Mouse (Mus musculus) liver, embryonic 14.5 days (tissue): Measurements from ENCODE around the gene 9130023H24Rik. TPM values are rescaled to one million over a fixed set of nuclear protein-coding genes. Genes with fewer than 3 reads are reported as not detected.
A peak's percentile ranks its signal among the peaks of the same experiment; 100 is the strongest.

ENCODE experiments used
- ATAC-seq: fragments of 200-750 bp; cut with Nextera tagmentation; 2 replicates; pipeline ENCODE4 v1.8.0; 2017; ENCODE audit warnings: moderate number of reproducible peaks, mild to moderate bottlenecking, moderate library complexity; ENCODE audit not compliant: insufficient read depth
- DNase-seq, 3 experiments: peaks; one replicate each; pipeline ENCODE4 v3.0.0-alpha.2; 2012 to 2013; ENCODE audit warnings: low read depth in 3 of 3, low spot score in 3 of 3
- H3K27ac ChIP-seq: fragments of 300-500 bp; sonication (generic); 2 replicates; pipeline ENCODE4 v1.5.1; 2014; ENCODE audit warnings: moderate library complexity, mild to moderate bottlenecking, control low read depth, inconsistent platforms
- H3K27me3 ChIP-seq: fragments of 300-500 bp; sonication (generic); 2 replicates; pipeline ENCODE4 v1.6.1; 2014; ENCODE audit warnings: mild to moderate bottlenecking, low read length, moderate library complexity; ENCODE audit not compliant: control insufficient read depth, insufficient read depth
- H3K36me3 ChIP-seq: fragments of 300-500 bp; sonication (generic); replicated peaks from 2 replicates; pipeline ENCODE4 v1.6.1; 2014; ENCODE audit warnings: low read depth; ENCODE audit not compliant: control insufficient read depth, insufficient read depth
- H3K4me1 ChIP-seq, 2 experiments: fragments of 200-500 bp in 1 of 2; fragments of 300-500 bp in 1 of 2; sonication (generic) in 1 of 2; replicated peaks; 2 replicates each; pipeline ENCODE4 v1.6.1; 2012 to 2014; ENCODE audit warnings: antibody characterized with exemption in 1 of 2, inconsistent platforms in 1 of 2, low read length in 1 of 2; ENCODE audit not compliant: control insufficient read depth in 2 of 2, insufficient read depth in 2 of 2
- H3K4me2 ChIP-seq: fragments of 300-500 bp; sonication (generic); 2 replicates; pipeline ENCODE4 v1.6.1; 2014; ENCODE audit warnings: low read depth, mild to moderate bottlenecking, control low read depth, moderate library complexity
- H3K4me3 ChIP-seq, 2 experiments: fragments of 200-500 bp in 1 of 2; fragments of 300-500 bp in 1 of 2; sonication (generic) in 1 of 2; 2 replicates each; pipeline ENCODE4 v1.5.1; 2012 to 2014; ENCODE audit warnings: low read depth in 2 of 2, low read length in 2 of 2, mild to moderate bottlenecking in 2 of 2, control low read depth in 1 of 2, inconsistent platforms in 1 of 2, moderate library complexity in 1 of 2; ENCODE audit not compliant: insufficient read depth in 1 of 2
- H3K9ac ChIP-seq: fragments of 300-500 bp; sonication (generic); replicated peaks from 2 replicates; pipeline ENCODE4 v1.6.1; 2014; ENCODE audit warnings: mild to moderate bottlenecking, control low read depth, moderate library complexity
- H3K9me3 ChIP-seq: fragments of 300-500 bp; sonication (generic); 2 replicates; pipeline ENCODE4 v1.6.1; 2016; ENCODE audit warnings: low read length, mixed read lengths; ENCODE audit not compliant: control insufficient read depth
- CTCF ChIP-seq: IDR thresholded peaks from 2 replicates; pipeline ENCODE4 v1.5.1; 2016; ENCODE audit warnings: antibody characterized with exemption, low read depth, control low read depth
- EP300 ChIP-seq: IDR thresholded peaks from 2 replicates; pipeline ENCODE4 v1.6.1; 2016; ENCODE audit warnings: antibody characterized with exemption, low read depth
- WGBS: fragments of 180-500 bp; shearing (Covaris S2); extraction: QIAGEN DNeasy Blood & Tissue Kit; methylation state at CpG from one replicate; pipeline ENCODE4 v1.1.7; 2014; ENCODE audit not compliant: insufficient replicate concordance; 5-methylcytosine and 5-hydroxymethylcytosine counted together
- polyA plus RNA-seq, 2 experiments: library from polyadenylated mRNA; depleted of rRNA in 1 of 2; stranded (reverse) in 1 of 2; unstranded in 1 of 2; fragments of >200 nt; fragmentation: Nextera tagmentation in 1 of 2; extraction: Ambion mirVana in 1 of 2; gene quantifications; 2 replicates each; pipeline versions ENCODE4 v1.2.1 to v1.2.3; 2012 to 2014

Gene 9130023H24Rik
- polyA plus RNA-seq, 2 experiments = 1.1 to 1.6 TPM

GRCm38 (mm10) chr7:128279750-128280149, 41.9 kb upstream of the 9130023H24Rik start:
- H3K36me3 ChIP-seq = peaks cover 69% of the 10 kb centered on the region
- H3K4me1 ChIP-seq = peaks cover 0 to 5% of the 10 kb centered on the region in 2 experiments; a peak in 2 of 4 replicates
- H3K9me3 ChIP-seq = no peaks in the 10 kb centered on the region
- H3K9ac ChIP-seq = no peak overlapping the region
- no peak for ATAC-seq
- no peak overlapping the region; the same call in 1 of the 2 replicates for H3K27ac ChIP-seq
- WGBS = 89% methylated on average over 4 of the region's 4 CpGs
- TF ChIP-seq CTCF (no peak), EP300 (no peak)
- no peak overlapping the region for H3K4me2 ChIP-seq
- H3K4me3 ChIP-seq = no peak overlapping the region
- no peak for DNase-seq
- H3K27me3 ChIP-seq = no peaks in the 10 kb centered on the region

GRCm38 (mm10) chr7:128276051-128276450, 38.2 kb upstream of the 9130023H24Rik start:
- Histone ChIP-seq H3K4me2 (no peak overlapping the region), H3K27me3 (no peaks in the 10 kb centered on the region), H3K4me1 (peaks cover 4% of the 10 kb centered on the region in 2 experiments; a peak in 3 of 4 replicates), H3K27ac (no peak overlapping the region), H3K36me3 (peaks cover 94% of the 10 kb centered on the region), H3K9me3 (no peaks in the 10 kb centered on the region), H3K9ac (no peak overlapping the region), H3K4me3 (no peak overlapping the region)
- no peak for TF ChIP-seq CTCF
- TF ChIP-seq EP300 = no peak
- no peak for ATAC-seq
- WGBS = 92% methylated on average over 6 of the region's 6 CpGs
- no peak for DNase-seq

GRCm38 (mm10) chr7:128271496-128271895, 33.7 kb upstream of the 9130023H24Rik start:
- H3K4me1 ChIP-seq = peaks cover 15 to 16% of the 10 kb centered on the region in 2 experiments
- 92% methylated on average over 9 of the region's 9 CpGs for WGBS
- peaks cover 54% of the 10 kb centered on the region for H3K36me3 ChIP-seq
- DNase-seq = no peak
- H3K4me2 ChIP-seq = peak overlapping the region; percentile 54
- H3K27me3 ChIP-seq = no peaks in the 10 kb centered on the region
- no peak for TF ChIP-seq CTCF
- no peak for TF ChIP-seq EP300
- H3K9ac ChIP-seq = no peak overlapping the region
- no peak overlapping the region for H3K4me3 ChIP-seq
- ATAC-seq = no peak
- peak overlapping the region; percentile 6 for H3K27ac ChIP-seq
- no peaks in the 10 kb centered on the region for H3K9me3 ChIP-seq

GRCm38 (mm10) chr7:128270431-128270850, 32.6 kb upstream of the 9130023H24Rik start:
- Histone ChIP-seq H3K9me3 (no peaks in the 10 kb centered on the region), H3K9ac (peak overlapping the region; percentile 42; the same call in 1 of the 2 replicates), H3K27me3 (peaks cover 2% of the 10 kb centered on the region), H3K4me2 (peak overlapping the region; percentile 54), H3K4me1 (peaks cover 15 to 16% of the 10 kb centered on the region in 2 experiments), H3K4me3 (peak overlapping the region; percentile 5 to 21; a peak in 3 of 4 replicates), H3K27ac (peak overlapping the region; percentile 78), H3K36me3 (peaks cover 43% of the 10 kb centered on the region)
- peak; percentile 98 for ATAC-seq
- DNase-seq = peak; percentile 83 to 87 (median 85)
- no peak for TF ChIP-seq CTCF
- TF ChIP-seq EP300 = peak; percentile 76
- WGBS = 14% methylated on average over 13 of the region's 13 CpGs

GRCm38 (mm10) chr7:128267813-128268212, 30.0 kb upstream of the 9130023H24Rik start:
- Histone ChIP-seq H3K4me2 (no peak overlapping the region), H3K27ac (no peak overlapping the region), H3K27me3 (peaks cover 7% of the 10 kb centered on the region), H3K36me3 (peaks cover 18% of the 10 kb centered on the region), H3K9ac (no peak overlapping the region), H3K4me3 (no peak overlapping the region), H3K4me1 (peaks cover 15 to 16% of the 10 kb centered on the region in 2 experiments), H3K9me3 (no peaks in the 10 kb centered on the region)
- no peak for DNase-seq
- TF ChIP-seq EP300 (no peak), CTCF (no peak)
- ATAC-seq = no peak
- 79% methylated on average over 7 of the region's 7 CpGs for WGBS
